Comparison of ENCODE assay signal across 22 mouse cellular contexts in genomic region chr10:70262051-70262450, GRCm38 (mm10). TPM values are rescaled to one million over a fixed set of nuclear protein-coding genes. Genes with fewer than 3 reads are reported as not detected.
DNase-seq lines count a peak whose midpoint lies in the region; ATAC-seq and TF ChIP-seq lines count a peak whose summit lies in the region.
"Had no signal": no experiment of that assay in that cellular context is flagged by ENCODE, and none has a peak within 500 bp of the region (broad histone marks: within the 10 kb centered on the region; RNA-seq: fewer than 3 reads in every experiment).

No protein-coding gene starts in this region.

- no peak for TF ChIP-seq CTCF in liver, adult 2 months (IDR thresholded peaks at IDR 0.05; ENCODE audit: low read depth, low read length)
- TF ChIP-seq CTCF in liver, postnatal 0 days (IDR thresholded peaks at IDR 0.05; ENCODE audit: low read depth), result no peak
- no peak for TF ChIP-seq CTCF in small intestine, adult 2 months (IDR thresholded peaks at IDR 0.05; ENCODE audit: extremely low read depth, insufficient read length, insufficient replicate concordance, low read depth, low read length)

- TF ChIP-seq EP300 in liver, postnatal 0 days (IDR thresholded peaks at IDR 0.05; ENCODE audit: low read depth), result no peak

- no peak overlapping the region for H3K27ac ChIP-seq in liver, adult 2 months (replicated peaks; ENCODE audit: insufficient read depth, low read depth, low read length)
- no peak overlapping the region for H3K27ac ChIP-seq in liver, postnatal 0 days (ENCODE audit: low read depth)
- peak overlapping the region; percentile 49; the same call in 1 of the 2 replicates for H3K27ac ChIP-seq in small intestine, adult 2 months (ENCODE audit: insufficient read depth, low read depth, low read length)
- H3K27ac ChIP-seq: embryonic facial prominence, embryonic 15.5 days; forebrain, embryonic 15.5 days; hindbrain, embryonic 15.5 days had no signal

- H3K9me3 ChIP-seq in liver, postnatal 0 days (ENCODE audit: low read length), result no peaks in the 10 kb centered on the region
- H3K9me3 ChIP-seq: embryonic facial prominence, embryonic 15.5 days; forebrain, embryonic 15.5 days; heart, embryonic 12.5 days; hindbrain, embryonic 15.5 days had no signal

- 62% methylated on average over 3 of the region's 3 CpGs for WGBS in liver, adult 2 months
- WGBS in liver, postnatal 0 days (ENCODE audit: insufficient replicate concordance), result 63% methylated on average over 3 of the region's 3 CpGs
- WGBS in small intestine, adult 2 months, result 40% methylated on average over 3 of the region's 3 CpGs

- H3K79me2 ChIP-seq in liver, adult 2 months (ENCODE audit: control insufficient read depth, insufficient read depth, low read length), result no peaks in the 10 kb centered on the region

- ATAC-seq in liver, postnatal 0 days, result no peak
- no peak for ATAC-seq in erythroid progenitor cell, adult 5-6 weeks (replicated peaks; ENCODE audit: low FRiP score, poor library complexity, severe bottlenecking)
- ATAC-seq: forebrain, embryonic 15.5 days had no signal

- TF ChIP-seq POLR2A in liver, adult 2 months (IDR thresholded peaks at IDR 0.05; ENCODE audit: extremely low read depth, insufficient read depth, low read length), result no peak
- TF ChIP-seq POLR2A in small intestine, adult 2 months (IDR thresholded peaks at IDR 0.05; ENCODE audit: low read depth, low read length), result no peak

- H3K36me3 ChIP-seq in liver, adult 2 months (ENCODE audit: control insufficient read depth, insufficient read depth, low read length), result no peaks in the 10 kb centered on the region
- no peaks in the 10 kb centered on the region for H3K36me3 ChIP-seq in liver, postnatal 0 days (replicated peaks; ENCODE audit: insufficient read depth, low read length)
- no peaks in the 10 kb centered on the region for H3K36me3 ChIP-seq in small intestine, adult 2 months (ENCODE audit: control insufficient read depth, insufficient read depth, low read length)
- H3K36me3 ChIP-seq: embryonic facial prominence, embryonic 15.5 days; forebrain, embryonic 15.5 days; heart, embryonic 12.5 days; hindbrain, embryonic 15.5 days had no signal

- no peaks in the 10 kb centered on the region for H3K4me1 ChIP-seq in liver, adult 2 months (ENCODE audit: control insufficient read depth, insufficient read depth, low read length)
- H3K4me1 ChIP-seq in liver, postnatal 0 days (ENCODE audit: insufficient read depth), result peaks cover 2% of the 10 kb centered on the region; the same call in 1 of the 2 replicates
- no peaks in the 10 kb centered on the region; the same call in 1 of the 2 replicates for H3K4me1 ChIP-seq in small intestine, adult 2 months (ENCODE audit: control insufficient read depth, insufficient read depth, insufficient read length, low read length)
- H3K4me1 ChIP-seq: embryonic facial prominence, embryonic 15.5 days; heart, embryonic 12.5 days; hindbrain, embryonic 15.5 days had no signal

- H3K4me2 ChIP-seq in liver, postnatal 0 days (ENCODE audit: low read depth, low read length), result no peak overlapping the region
- H3K4me2 ChIP-seq: embryonic facial prominence, embryonic 15.5 days; forebrain, embryonic 15.5 days; heart, embryonic 12.5 days; hindbrain, embryonic 15.5 days had no signal

- H3K9ac ChIP-seq in liver, adult 2 months (ENCODE audit: low read depth, low read length), result no peak overlapping the region
- no peak overlapping the region for H3K9ac ChIP-seq in liver, postnatal 0 days (replicated peaks)
- H3K9ac ChIP-seq: embryonic facial prominence, embryonic 15.5 days; forebrain, embryonic 15.5 days; heart, embryonic 12.5 days; hindbrain, embryonic 15.5 days had no signal

- H3K4me3 ChIP-seq in liver, adult 2 months (ENCODE audit: insufficient read depth, low read depth, low read length), result no peak overlapping the region
- no peak overlapping the region for H3K4me3 ChIP-seq in liver, postnatal 0 days (ENCODE audit: low read depth, low read length)
- no peak overlapping the region for H3K4me3 ChIP-seq in small intestine, adult 2 months (ENCODE audit: low read depth, low read length)
- H3K4me3 ChIP-seq: embryonic facial prominence, embryonic 15.5 days; erythroblast, embryonic 14.5 days; forebrain, embryonic 15.5 days; heart, embryonic 12.5 days; hindbrain, embryonic 15.5 days had no signal

- DNase-seq in liver, adult 2 months (ENCODE audit: extremely low read depth, low read depth, low spot score), result peak; percentile 14
- no peak for DNase-seq in liver, postnatal 0 days
- DNase-seq in kidney, adult 9 months, result peak; percentile 90
- DNase-seq in kidney, postnatal 14 days, result peak; percentile 79
- no peak for DNase-seq in Muller cell, postnatal 12 days (ENCODE audit: inconsistent ontology term)
- no peak for DNase-seq in frontal cortex, postnatal 14 days (ENCODE audit: low spot score in 2 of 2)
- DNase-seq: adrenal gland, adult 2 months; adrenal gland, postnatal 25 days; cerebellum, adult 18-20 months; cerebellum, adult 9-11 months; cerebellum, postnatal 36 days; gastrocnemius, postnatal 25 days; heart, postnatal 36 days had no signal

- no peaks in the 10 kb centered on the region for H3K27me3 ChIP-seq in liver, adult 2 months (ENCODE audit: control insufficient read depth, insufficient read depth, low read length)
- H3K27me3 ChIP-seq in liver, postnatal 0 days (ENCODE audit: insufficient read depth, low read length), result no peaks in the 10 kb centered on the region
- no peaks in the 10 kb centered on the region for H3K27me3 ChIP-seq in small intestine, adult 2 months (ENCODE audit: control insufficient read depth, insufficient read depth, low read length)
- H3K27me3 ChIP-seq: CH12.LX; embryonic facial prominence, embryonic 15.5 days; forebrain, embryonic 15.5 days; heart, embryonic 12.5 days; hindbrain, embryonic 15.5 days had no signal

RNA-seq across cellular contexts. Expression of gene Slc16a9, which starts 17.2 kb away (rescaled TPM):
- 2.4 and 2.8 TPM in 2 replicates for total RNA-seq in liver, adult 2 months (2014; rRNA removed)
- 0.80 and 1.7 TPM in 2 replicates for polyA plus RNA-seq in liver, adult 2 months (2012; rRNA removed)
- 1.1 and 1.2 TPM in 2 replicates for polyA plus RNA-seq in liver, postnatal 0 days (2015; fragmentation: Nextera tagmentation; extraction: Ambion mirVana)
- 0.35 and 6.0 TPM in 2 replicates for polyA plus RNA-seq in small intestine, adult 2 months (2012; rRNA removed)
- 0.36 and 0.42 TPM in 2 replicates for total RNA-seq in erythroid progenitor cell, adult 5-6 weeks (2015; ENCODE audit: low replicate concordance)
- 0.39 and 4.5 TPM in 2 replicates for total RNA-seq in erythroid progenitor cell, adult 5-6 weeks (2017; ENCODE audit: low replicate concordance)
- total RNA-seq: CH12.LX had no signal
- polyA plus RNA-seq: erythroblast, embryonic 14.5 days had no signal

RNA-seq across cellular contexts. Expression of gene Mrln, which starts 57.6 kb away (rescaled TPM):
- not detected in 2 replicates for total RNA-seq in liver, adult 2 months (2014; rRNA removed)
- not detected in 2 replicates for polyA plus RNA-seq in liver, adult 2 months (2012; rRNA removed)
- 0.38 and 0.65 TPM in 2 replicates for polyA plus RNA-seq in liver, postnatal 0 days (2015; fragmentation: Nextera tagmentation; extraction: Ambion mirVana)
- polyA plus RNA-seq in small intestine, adult 2 months (2012; rRNA removed), result not detected in 2 replicates
- not detected in 2 replicates for total RNA-seq in erythroid progenitor cell, adult 5-6 weeks (2015; ENCODE audit: low replicate concordance)
- not detected in 2 replicates for total RNA-seq in erythroid progenitor cell, adult 5-6 weeks (2017; ENCODE audit: low replicate concordance)
- total RNA-seq: adrenal gland, postnatal 25 days; CH12.LX; granulocyte monocyte progenitor cell, adult 5-6 weeks had no signal
- polyA plus RNA-seq: adrenal gland, adult 2 months; erythroblast, embryonic 14.5 days had no signal

Comparison
In these comparisons a context has a peak if more than half of its experiments do, and no peak if none do; other contexts are left out.
1. DNase-seq: peak in liver, adult 2 months (single experiment), kidney, adult 9 months (single experiment) and kidney, postnatal 14 days (single experiment); none in liver, postnatal 0 days (single experiment), Muller cell, postnatal 12 days (single experiment) and frontal cortex, postnatal 14 days (0 of 2).